Mouse (Mus musculus) forebrain, embryonic 16.5 days (tissue): Measurements from ENCODE around the gene Nkapl. TPM values are rescaled to one million over a fixed set of nuclear protein-coding genes. Genes with fewer than 3 reads are reported as not detected.

Source experiments
- ATAC-seq: fragments of 200-750 bp; cut with Nextera tagmentation; 2 replicates; pipeline ENCODE4 v1.8.0; 2017; ENCODE audit warnings: mild to moderate bottlenecking, moderate library complexity
- H3K27ac ChIP-seq: fragments of 300-500 bp; sonication (generic); 2 replicates; pipeline ENCODE4 v1.5.1; 2014; ENCODE audit warnings: low read length, control low read depth
- H3K27me3 ChIP-seq: fragments of 300-500 bp; sonication (generic); replicated peaks from 2 replicates; pipeline ENCODE4 v1.6.1; 2014; ENCODE audit warnings: low read length; ENCODE audit not compliant: control insufficient read depth, insufficient read depth
- H3K36me3 ChIP-seq: fragments of 300-500 bp; sonication (generic); 2 replicates; pipeline ENCODE4 v1.6.1; 2014; ENCODE audit not compliant: control insufficient read depth, insufficient read depth
- H3K4me1 ChIP-seq: fragments of 300-500 bp; sonication (generic); replicated peaks from 2 replicates; pipeline ENCODE4 v1.6.1; 2014; ENCODE audit warnings: low read length; ENCODE audit not compliant: control insufficient read depth, insufficient read depth
- H3K4me2 ChIP-seq: fragments of 300-500 bp; sonication (generic); 2 replicates; pipeline ENCODE4 v1.6.1; 2014; ENCODE audit warnings: mild to moderate bottlenecking, low read length, control low read depth
- H3K4me3 ChIP-seq: fragments of 300-500 bp; sonication (generic); replicated peaks from 2 replicates; pipeline ENCODE4 v1.5.1; 2014; ENCODE audit warnings: mild to moderate bottlenecking, low read length, control low read depth
- H3K9ac ChIP-seq: fragments of 300-500 bp; sonication (generic); replicated peaks from 2 replicates; pipeline ENCODE4 v1.6.1; 2014; ENCODE audit warnings: low read depth, low read length, control low read depth
- H3K9me3 ChIP-seq: fragments of 300-500 bp; sonication (generic); 2 replicates; pipeline ENCODE4 v1.6.1; 2016; ENCODE audit warnings: low read length; ENCODE audit not compliant: control insufficient read depth
- WGBS: fragments of 180-500 bp; shearing (Covaris S2); extraction: QIAGEN DNeasy Blood & Tissue Kit; methylation state at CpG from one replicate; pipeline ENCODE4 v1.1.7; 2014; 5-methylcytosine and 5-hydroxymethylcytosine counted together
- polyA plus RNA-seq: library from polyadenylated mRNA; unstranded; fragments of >200 nt; fragmentation: Nextera tagmentation; extraction: Ambion mirVana; gene quantifications from 2 replicates; pipeline ENCODE4 v1.2.1, GENCODE M21; 2015

Gene Nkapl
- polyA plus RNA-seq, 1 experiment from 2014 or later, result 4.3 TPM

DNA sequence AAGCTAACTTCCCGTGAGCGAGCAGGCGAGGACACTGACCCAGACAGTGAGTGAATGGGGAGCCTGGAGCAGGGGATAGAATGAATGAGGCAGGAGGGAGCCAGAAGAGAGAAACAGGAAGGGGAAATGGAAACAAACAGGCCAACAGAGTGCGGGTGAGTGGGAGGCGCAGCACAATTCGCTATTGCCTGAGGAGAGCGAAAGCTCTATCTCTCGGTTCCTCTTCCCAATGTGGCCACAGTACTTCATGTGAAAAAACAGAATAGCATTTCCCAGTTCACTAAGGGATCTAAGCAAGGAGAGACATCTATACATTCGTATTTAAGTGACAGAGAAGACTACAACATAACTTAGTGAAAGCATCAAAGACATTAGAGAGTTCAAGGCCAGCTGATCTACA lies 21.5 kb downstream of the Nkapl start:
- Histone ChIP-seq H3K4me2 (no peak overlapping the region), H3K36me3 (peaks cover 26% of the 10 kb centered on the region), H3K4me1 (0 out of 2 replicates have a peak, but pooled peaks cover 2% of the 10 kb centered on the region), H3K4me3 (no peak overlapping the region), H3K27ac (no peak overlapping the region), H3K9me3 (no peaks in the 10 kb centered on the region), H3K9ac (no peak overlapping the region), H3K27me3 (no peaks in the 10 kb centered on the region)
- ATAC-seq, result no peak
- 90% methylated on average over 9 of the region's 9 CpGs for WGBS

DNA sequence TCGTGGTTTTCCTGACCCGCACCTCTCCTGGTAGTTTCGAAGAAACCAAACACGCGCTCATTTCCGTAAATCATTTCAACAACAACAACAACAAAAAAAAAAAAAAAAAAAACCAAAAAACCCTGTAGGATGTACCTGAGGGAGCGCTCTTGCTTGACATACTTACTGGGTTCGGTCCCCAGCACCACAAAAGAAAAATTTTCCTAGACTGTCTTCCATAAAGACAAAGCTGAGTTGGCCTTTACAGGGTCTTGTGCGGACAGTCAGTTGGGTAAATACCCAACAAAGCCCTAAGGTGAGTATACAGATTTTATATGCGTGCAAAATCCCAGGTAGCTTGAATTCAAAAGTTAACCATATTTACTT lies 27.1 kb downstream of the Nkapl start:
- H3K4me2 ChIP-seq, result peak overlapping the region; percentile 96
- peak overlapping the region; percentile 77 for H3K9ac ChIP-seq
- H3K27me3 ChIP-seq, result no peaks in the 10 kb centered on the region
- 14% methylated on average over 10 of the region's 10 CpGs for WGBS
- H3K4me3 ChIP-seq, result peak overlapping the region; percentile 68
- ATAC-seq, result peak; percentile 31
- H3K4me1 ChIP-seq, result peaks cover 9% of the 10 kb centered on the region
- H3K27ac ChIP-seq, result no peak overlapping the region
- H3K9me3 ChIP-seq, result no peaks in the 10 kb centered on the region
- H3K36me3 ChIP-seq, result peaks cover 16% of the 10 kb centered on the region

DNA sequence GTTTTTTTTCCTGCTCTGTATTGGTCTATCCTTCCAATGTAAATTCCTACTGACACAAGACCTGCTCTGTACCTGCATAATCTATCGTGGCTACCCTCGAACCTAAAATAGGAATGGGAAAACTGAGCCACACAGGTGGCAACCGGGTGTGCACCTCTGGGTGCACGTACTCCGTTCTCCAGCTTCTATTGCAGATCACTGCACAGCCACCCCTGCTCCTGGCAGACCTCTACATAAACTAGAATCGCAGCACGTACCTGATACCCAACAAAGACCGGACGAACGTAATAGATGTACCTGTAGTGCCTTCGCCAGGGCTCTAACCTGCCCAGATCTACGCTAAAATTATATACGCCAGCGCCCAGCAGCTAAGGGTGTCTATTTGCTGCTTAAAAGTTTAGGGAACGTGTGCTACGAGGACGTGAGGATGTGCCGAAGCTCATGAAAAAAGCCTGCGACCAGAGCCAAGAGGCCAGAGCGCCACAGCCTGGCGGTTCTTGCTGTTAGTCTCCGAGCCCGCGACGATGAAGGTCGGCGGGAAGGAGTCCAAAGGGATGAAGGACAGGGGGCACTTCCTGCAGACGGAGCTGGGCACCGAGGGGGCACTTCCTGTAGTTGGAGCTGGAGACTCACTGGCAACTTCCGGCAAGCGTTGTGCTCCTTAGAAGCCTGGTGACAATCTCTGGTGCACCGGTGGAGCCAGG lies 27.7 kb downstream of the Nkapl start, which contains the start of gene Pgbd1:
TSS of gene Pgbd1 (minus strand) at position 556 of the 704 bp plus-strand sequence.
- no peaks in the 10 kb centered on the region for H3K27me3 ChIP-seq
- peaks cover 15% of the 10 kb centered on the region; the same call in 1 of the 2 replicates for H3K36me3 ChIP-seq
- peak within 1 kb of the TSS; percentile 68 for H3K4me3 ChIP-seq
- peaks cover 9% of the 10 kb centered on the region for H3K4me1 ChIP-seq
- peak within 1 kb of the TSS; percentile 96 for H3K4me2 ChIP-seq
- H3K9me3 ChIP-seq, result no peaks in the 10 kb centered on the region
- H3K27ac ChIP-seq, result peak within 1 kb of the TSS; percentile 66
- ATAC-seq, result peak; percentile 91
- under 1% methylated on average over 32 of the region's 32 CpGs for WGBS
- peak within 1 kb of the TSS; percentile 77 for H3K9ac ChIP-seq

DNA sequence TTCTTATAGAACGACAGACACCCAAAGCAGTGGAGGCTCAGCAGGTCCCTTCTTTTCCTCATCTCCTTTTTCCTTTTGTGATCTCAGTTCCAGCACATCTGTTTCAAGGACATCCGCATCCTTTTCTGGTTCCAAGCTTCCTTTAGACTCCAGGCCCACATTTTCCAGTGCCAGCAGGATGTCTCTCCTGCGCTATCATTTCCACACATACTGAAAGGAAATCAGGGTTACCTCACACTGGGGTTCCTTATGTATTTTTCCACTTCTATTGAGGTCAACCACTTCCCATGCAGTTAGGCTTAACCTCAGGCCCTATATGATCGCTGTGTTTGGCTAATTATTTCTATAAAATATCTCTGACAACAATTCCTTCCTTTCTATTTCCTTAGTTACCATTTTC lies 32.8 kb downstream of the Nkapl start:
- H3K27me3 ChIP-seq, result no peaks in the 10 kb centered on the region
- H3K4me3 ChIP-seq, result no peak overlapping the region
- 91% methylated on average over 4 of the region's 4 CpGs for WGBS

DNA sequence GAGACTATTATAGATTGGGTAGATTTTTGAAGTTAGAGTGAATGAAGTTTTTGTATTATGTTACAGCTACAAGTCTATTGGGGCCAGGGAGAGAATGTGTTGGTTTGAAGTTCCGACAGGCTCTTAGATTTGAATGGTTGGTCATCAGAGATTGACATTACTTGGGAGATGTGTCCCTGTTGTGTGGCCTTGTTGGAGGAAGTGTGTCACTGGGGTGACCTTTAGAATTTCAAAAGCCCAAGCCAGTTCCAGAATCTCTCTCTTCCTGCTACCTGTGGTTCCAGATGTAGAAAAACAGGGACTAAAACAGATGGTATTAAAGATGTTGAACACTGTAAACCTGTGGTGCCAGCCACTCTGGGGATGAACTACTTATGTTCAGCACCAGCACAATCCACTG lies 40.7 kb downstream of the Nkapl start:
- Histone ChIP-seq H3K9me3 (no peaks in the 10 kb centered on the region), H3K27ac (no peak overlapping the region), H3K9ac (no peak overlapping the region), H3K4me1 (no peaks in the 10 kb centered on the region), H3K4me2 (no peak overlapping the region), H3K4me3 (no peak overlapping the region), H3K27me3 (no peaks in the 10 kb centered on the region), H3K36me3 (no peaks in the 10 kb centered on the region)
- WGBS, result 94% methylated on average over 1 of the region's 1 CpGs
- no peak for ATAC-seq

More for the DNA sequence above, 32.8 kb downstream of the Nkapl start:
- no peaks in the 10 kb centered on the region for H3K9me3 ChIP-seq
- no peak for ATAC-seq
- H3K4me2 ChIP-seq, result no peak overlapping the region
- no peaks in the 10 kb centered on the region for H3K36me3 ChIP-seq
- H3K4me1 ChIP-seq, result peaks cover 5% of the 10 kb centered on the region
- H3K9ac ChIP-seq, result no peak overlapping the region
- no peak overlapping the region for H3K27ac ChIP-seq

DNA sequence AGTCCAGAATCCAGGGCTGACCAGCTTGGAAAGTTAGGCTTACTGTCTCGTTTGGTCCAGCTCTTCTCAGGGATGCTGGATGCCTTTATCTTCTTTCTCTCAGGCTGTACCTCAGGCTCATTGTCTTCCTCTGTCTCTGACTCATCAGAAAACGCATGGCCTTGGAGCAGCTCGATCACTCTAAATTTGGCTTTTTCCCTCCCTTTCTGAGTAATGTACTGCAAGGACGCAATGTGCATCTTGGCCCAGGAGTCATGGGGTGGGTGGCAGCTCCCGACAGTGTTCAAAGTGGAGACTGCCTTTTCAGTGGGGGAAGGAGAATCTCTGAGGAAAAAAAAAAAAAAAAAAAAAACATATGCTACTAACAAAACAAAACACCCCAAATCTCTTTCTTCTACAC lies 45.0 kb downstream of the Nkapl start:
- Histone ChIP-seq H3K9ac (no peak overlapping the region), H3K27ac (no peak overlapping the region), H3K4me2 (no peak overlapping the region), H3K4me1 (no peaks in the 10 kb centered on the region), H3K36me3 (no peaks in the 10 kb centered on the region), H3K4me3 (no peak overlapping the region), H3K27me3 (no peaks in the 10 kb centered on the region), H3K9me3 (no peaks in the 10 kb centered on the region)
- 63% methylated on average over 5 of the region's 5 CpGs for WGBS
- no peak for ATAC-seq

DNA sequence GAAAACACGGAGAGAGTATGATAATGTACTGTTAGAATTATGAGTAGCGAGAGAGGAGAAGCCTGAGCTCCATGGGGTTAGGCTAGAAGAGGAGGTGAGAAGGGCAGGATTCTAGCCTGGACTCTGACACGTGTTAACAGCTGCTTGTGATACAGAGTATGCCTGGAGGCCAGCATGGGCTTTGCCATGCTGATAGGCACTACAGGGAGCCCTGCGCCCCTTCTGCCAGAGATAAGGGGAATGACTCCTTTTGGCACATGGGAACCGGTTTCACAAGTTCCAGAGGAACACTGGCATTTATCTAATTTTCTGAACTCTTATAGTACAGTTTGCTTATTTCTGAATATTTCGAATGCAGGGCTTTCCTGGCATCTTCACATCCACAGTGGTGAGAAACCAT lies 49.4 kb downstream of the Nkapl start:
- no peak for ATAC-seq
- Histone ChIP-seq H3K4me1 (no peaks in the 10 kb centered on the region), H3K36me3 (no peaks in the 10 kb centered on the region), H3K4me2 (no peak overlapping the region), H3K9ac (no peak overlapping the region), H3K4me3 (no peak overlapping the region), H3K9me3 (no peaks in the 10 kb centered on the region), H3K27me3 (no peaks in the 10 kb centered on the region), H3K27ac (no peak overlapping the region)
- 77% methylated on average over 6 of the region's 6 CpGs for WGBS

DNA sequence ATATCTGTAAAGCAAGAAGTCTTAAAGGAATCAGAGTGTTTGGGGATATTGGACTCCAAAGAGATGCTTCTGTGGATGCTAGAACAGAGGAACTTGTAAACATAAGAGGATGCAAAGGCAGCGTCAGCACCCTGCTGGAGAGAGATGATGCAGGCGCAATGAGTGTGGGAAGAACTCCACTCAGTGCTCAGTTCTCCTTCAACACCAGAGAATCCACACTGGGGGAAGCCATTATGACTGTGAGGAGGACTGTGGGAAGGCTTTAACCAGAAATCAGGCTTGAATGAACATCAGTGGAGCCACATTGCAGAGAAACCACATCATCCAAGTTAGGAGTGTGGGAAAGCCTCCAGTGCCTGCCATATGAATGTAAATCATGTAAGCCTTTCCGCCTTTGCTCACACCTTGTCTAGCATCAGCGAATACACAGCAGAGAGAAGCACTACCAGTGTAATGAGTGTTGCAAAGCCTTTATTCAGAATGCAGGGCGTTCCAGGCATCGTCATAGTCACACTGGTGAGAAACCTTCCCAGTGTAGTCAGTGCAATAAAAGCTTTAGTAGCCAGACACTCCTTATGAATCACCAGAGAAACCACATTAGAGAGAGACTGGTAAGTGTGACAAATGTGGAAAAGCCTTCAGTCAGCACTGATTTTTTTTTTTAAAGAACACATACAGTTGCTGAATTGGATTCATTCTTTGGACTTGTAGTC lies 50.9 kb downstream of the Nkapl start:
- Histone ChIP-seq H3K27me3 (no peaks in the 10 kb centered on the region), H3K9me3 (no peaks in the 10 kb centered on the region), H3K4me2 (no peak overlapping the region), H3K4me3 (no peak overlapping the region), H3K27ac (no peak overlapping the region), H3K36me3 (no peaks in the 10 kb centered on the region), H3K4me1 (no peaks in the 10 kb centered on the region), H3K9ac (no peak overlapping the region)
- ATAC-seq, result no peak
- 86% methylated on average over 6 of the region's 6 CpGs for WGBS
